Mouse (Mus musculus) urinary bladder, adult 18-20 months (tissue): ENCODE measurements around the gene Nudt8.

ENCODE experiments used
- DNase-seq, 2 experiments: peaks; one replicate each; pipeline ENCODE4 v3.0.0; 2022; ENCODE audit warnings: low spot score in 2 of 2, mixed read lengths in 2 of 2

Gene Nudt8

DNA sequence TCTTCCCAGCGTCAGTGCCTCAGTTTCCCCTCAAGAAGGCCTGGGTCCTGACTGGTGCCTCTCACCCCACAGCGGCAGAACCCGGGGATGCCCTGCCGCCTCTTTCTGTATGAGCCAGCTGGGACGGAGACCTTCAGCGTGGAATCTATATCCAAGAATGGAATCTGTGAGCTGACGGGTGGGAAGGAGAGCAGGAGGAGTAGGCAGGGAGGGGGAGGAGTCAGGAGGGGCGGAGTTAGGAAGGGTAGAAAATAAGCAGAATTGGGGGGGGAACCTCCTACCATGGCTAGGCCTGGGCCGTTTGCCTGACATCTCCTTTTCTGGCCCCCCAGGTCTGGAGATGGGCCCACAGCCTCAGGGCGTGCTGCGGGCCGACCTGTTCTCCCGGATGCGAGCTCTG lies 12.3 kb upstream of the Nudt8 start:
- no peak for DNase-seq

DNA sequence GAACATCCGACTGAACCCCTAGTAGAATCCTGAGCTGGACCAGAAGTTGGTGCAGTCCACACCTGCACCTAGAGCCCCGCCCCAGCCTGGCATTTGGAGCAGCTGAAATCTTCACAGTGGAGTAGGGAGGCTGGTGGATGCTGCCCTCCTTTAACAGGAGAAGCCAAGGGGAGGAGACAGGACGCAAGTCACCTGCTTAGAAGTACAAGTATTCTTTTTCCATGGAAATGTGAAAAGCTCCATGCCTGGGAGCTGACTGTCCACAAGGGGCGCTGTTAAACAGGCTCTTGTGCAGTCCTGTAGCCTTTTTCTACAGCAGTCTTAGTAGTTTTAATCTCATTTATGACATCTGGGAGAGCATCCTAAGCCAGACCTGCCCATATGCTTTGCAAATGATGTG lies 11.6 kb upstream of the Nudt8 start:
- no peak for DNase-seq

DNA sequence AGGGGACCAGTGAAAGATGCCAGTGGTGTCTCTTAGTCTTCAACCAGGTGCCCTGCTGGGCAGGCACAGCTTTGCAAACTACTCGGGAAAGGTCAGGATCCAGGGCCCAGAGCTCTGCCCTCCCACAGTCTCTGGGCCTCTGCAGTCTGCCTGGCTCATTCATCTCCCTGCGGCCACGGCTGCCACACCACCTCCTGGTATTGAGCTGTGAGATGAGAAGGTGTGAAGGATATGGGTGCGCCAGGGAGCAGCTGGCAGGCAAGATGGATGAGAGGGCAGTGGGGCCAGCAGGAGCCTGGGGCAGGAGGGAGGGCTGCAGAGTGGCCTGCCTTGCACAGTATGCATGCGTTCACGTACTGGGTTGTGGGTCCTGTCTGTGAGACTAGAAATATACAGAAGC lies 9.6 kb upstream of the Nudt8 start:
- no peak for DNase-seq

DNA sequence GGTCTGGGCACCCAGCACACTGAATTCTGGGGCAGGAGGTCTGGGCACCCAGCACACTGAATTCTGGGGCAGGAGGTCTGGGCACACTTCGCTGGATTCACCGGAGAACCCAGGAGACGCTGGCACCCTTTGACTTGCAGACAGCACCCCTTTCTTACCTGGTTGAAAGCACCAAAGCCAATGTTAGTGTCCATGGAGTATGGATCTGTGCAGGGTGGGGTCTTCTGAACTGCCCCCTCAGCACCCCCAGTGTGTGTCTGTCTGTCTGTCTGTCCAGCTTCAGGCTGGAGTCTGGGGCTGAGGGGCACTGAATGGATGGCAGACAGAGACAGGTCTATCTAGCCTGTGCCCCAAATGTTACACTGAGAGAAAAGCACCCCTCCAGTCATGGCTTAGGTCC lies 8.8 kb upstream of the Nudt8 start:
- no peak for DNase-seq

DNA sequence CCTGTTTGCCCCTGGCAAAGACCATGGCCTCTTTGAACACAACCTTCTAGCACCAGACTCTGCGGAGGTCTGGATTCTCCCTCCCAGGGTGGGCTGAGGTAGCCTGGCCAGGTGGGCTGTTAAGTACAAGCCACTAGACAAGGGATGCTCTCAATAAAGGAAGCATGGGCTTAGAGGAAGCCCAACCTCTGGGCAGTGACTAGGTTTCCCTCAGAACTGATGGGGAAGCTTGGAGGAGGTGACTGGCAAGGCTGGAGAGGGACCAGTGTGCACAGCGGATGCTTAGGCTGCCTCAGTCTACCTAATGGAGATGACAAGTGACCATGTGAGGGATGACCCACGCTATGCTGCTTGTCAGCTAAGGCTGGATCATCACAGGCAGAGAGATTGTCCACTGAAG lies 8.4 kb upstream of the Nudt8 start:
- no peak for DNase-seq

DNA sequence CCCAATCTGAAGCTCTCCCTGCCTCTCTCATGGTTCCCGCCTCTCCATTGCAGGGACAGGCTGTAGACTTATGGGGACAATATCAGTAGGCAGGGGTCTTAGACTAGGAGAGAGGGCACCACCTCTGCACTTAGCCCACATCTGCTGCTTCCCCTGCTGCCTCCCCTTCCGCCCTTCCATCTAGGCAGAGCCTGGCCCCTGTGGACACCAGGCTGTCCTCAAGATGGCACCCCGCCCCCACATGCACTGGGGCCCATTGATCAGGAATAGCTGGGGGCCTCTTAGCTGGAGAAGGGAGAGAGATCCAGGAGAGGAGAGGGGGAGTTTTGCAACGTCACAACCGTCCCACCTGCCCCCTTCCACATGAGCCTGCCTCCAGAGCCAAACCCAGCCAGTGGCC lies 8.0 kb upstream of the Nudt8 start, which contains the start of gene Tbx10:
TSS of gene Tbx10 (plus strand) at position 337 of the 400 bp plus-strand sequence.
- DNase-seq, result no peak

DNA sequence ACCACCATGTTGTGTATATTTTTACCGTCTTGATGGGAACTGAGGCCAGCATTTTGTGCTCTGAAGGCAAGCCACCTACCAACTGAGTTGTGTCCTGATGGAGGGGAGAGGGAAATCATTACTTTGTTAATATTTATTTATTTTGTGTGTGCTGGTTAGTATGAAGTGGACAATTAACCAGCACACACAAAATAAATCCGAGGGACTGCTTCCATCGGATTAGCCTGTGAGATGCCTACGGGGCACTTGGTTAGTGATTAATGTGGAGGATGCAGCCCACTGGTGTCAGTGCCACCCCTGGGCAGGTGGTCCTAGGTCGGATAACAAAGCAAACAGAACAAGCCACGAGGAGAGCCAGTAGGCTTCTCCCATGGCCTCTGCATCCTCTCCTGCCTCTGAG lies 5.4 kb upstream of the Nudt8 start:
- no peak for DNase-seq

DNA sequence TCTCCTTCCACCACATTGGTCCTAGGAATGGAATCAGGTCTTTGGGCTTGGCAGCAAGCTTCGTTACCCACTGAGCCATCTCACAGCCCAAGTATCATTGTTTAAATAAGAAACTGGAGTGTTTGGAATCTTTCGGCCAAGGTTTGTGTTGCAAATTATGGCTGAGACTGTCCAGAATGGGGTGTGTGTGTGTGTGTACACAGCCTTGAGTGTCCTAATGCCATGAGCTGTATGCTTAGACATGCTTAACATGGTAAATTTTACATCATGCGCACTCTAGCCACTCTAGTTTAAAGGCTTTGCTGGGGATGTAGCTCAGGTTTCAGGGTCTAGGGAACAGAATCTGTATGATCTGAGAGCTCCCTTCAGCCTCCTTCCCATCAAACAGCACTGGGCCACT lies 4.9 kb upstream of the Nudt8 start:
- no peak for DNase-seq

DNA sequence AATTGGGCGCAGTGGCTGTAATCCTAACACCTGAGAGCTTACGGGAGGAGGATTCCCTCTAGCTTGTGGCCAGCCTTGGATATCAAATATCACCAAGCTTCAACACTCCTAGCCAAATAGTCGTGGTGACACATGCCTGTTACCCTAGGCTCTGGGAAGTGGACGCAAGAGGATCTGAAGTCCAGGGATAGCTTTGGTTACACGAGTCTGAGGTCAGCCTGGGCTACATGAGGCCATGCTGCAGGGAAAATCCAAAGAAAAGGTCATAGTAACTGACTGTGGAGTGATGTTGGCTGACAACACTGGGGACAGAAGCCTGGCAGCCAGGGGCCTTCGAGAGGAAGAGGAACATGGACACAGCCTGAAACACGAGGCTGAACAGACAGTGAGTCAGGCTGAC lies 4.3 kb upstream of the Nudt8 start:
- no peak for DNase-seq

DNA sequence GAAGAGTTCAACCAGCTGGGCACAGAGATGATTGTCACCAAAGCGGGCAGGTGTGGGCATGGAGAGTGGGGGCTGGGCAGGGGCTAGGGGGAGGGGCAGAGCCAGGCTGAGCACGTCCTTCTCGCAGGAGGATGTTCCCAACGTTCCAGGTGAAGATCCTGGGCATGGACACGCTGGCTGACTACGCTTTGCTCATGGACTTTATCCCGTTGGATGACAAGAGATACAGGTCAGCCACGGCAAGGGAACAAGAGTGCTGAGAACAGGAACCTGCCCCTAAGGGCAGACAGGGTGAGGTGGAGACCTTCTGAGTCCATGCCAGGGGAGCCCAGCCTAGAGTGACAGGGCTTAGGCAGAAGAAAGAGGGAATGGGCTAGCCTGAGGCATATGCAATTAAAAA lies 3.6 kb upstream of the Nudt8 start:
- no peak for DNase-seq

DNA sequence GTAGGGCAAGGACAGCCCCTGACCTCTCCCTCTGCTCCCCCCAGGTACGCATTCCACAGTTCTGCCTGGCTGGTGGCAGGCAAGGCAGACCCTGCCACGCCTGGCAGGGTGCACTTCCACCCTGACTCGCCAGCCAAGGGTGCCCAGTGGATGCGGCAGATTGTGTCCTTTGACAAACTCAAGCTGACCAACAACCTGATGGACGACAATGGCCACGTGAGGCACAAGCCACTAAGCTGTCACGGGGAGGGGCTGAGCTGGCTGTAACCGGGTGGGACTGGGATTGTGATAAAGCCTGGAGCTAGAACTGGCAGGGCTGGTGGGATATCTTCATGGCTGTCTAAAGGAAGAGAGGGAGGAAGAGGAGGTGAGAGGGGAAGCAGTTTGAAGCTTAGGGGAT lies 3.1 kb upstream of the Nudt8 start:
- DNase-seq, result no peak

DNA sequence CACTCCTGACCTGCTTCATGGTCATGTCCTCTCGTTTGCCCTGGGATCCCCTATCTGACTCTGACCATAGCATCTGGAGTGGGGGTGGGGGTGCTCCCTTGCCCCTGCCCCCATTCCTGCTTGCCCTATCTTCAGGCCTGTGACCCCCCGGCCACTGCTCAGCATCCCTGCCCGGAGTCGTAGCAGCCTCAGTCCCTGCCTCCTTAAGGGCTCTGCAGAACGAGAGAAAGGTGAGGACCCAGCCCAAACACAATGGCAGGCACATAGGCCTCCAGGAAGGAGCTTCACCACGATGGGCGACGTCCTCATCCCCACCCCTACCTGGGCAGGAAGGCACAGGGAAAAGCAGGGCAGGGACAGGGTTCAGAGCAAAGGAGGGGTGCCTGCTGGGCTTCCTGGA lies 2.0 kb upstream of the Nudt8 start:
- DNase-seq, result no peak

DNA sequence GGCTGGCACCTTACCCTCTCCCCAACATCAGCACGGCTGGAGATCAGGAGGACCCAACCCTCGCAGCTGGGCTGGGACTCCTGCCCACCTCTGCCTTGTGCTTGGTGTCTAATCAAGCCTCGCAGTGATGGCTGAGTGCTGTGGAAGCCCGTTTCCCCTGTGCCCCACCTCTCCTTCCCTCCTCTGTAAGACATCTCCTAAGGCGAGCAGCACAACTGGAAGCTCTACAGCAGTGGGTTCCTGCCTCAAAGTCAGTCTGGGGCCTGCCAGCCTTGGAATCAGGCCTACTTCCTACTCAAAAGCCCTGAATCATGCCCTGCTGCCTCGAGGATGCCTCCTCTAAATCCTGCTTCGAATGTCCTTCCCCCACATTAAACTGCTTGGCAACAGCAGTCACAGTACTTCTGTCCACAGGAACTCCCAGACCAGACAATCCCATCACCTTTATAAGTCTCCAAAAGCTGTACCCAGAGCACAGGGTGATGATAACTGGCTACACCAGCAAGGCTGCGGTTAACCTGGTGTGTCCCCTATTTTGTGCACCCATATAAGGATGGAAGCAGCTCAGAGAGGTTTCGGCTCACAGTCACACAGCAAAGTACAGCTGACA lies 1.2 kb upstream of the Nudt8 start:
- DNase-seq, result no peak

DNA sequence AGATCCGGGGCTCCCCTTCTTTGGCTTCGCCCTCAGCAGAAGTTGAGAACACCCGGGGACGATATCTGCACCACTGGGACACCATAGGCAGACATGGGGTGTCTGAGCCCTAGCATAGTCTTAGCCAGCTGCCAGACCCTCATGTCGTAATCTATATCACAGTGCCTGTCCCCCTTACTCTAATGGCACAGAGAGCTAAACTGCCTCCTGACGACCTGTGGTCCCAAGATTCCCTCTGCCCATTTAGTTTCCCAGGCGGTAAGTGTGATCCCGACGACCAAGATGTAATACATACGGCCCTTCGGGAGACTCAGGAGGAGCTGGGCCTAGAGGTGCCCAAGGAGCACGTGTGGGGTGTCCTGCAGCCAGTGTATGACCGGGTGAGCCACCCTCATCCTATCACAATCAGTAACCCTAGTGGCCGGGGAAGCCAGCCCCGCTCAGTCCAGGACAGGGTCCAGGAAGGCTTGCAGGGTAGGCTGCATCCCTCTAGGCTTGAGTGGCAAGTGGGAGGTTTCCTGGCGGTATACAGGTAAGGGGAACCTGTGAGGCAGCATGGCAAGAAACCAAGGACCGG lies 657 bp downstream of the Nudt8 start:
- DNase-seq, result no peak

DNA sequence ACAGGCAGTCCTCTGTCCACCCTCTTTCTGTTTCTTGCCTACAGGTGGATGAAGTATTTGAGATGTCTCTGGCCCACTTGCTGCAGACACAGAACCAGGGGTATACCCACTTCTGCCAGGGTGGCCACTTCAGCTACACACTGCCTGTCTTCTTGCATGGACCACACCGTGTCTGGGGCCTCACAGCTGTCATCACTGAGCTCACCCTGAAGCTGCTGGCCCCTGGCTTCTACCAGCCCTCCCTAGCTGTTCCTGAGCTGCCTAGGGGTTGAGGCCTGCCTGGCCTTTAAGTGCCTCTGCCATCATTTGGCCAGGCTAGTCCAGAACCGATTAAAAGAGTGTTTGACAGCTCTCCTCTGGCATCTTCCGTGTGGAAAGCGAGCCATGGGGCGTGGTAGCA lies 1.4 kb downstream of the Nudt8 start:
- DNase-seq, result no peak

DNA sequence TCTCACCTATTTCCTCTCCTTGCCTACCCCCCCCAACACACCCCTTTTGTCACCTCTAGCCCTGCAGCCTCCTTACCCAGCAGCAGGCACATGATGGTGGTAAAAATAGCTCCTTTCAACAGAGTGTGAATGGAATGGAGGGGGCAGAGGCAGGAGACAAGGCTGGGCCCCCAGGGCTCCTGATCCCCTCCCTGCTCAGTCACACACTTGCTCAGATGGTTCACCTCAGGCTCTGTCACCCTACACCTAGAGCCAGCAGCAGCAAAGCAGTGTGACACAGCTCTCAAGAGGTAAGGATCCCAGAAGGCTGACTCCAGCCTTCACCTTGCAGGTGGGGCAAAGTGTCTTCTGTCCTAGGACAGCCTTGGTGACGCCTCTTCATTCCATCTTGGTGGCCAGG lies 2.7 kb downstream of the Nudt8 start, which contains the start of gene Doc2g:
TSS of gene Doc2g (plus strand) at position 202 of the 400 bp plus-strand sequence.
- no peak for DNase-seq

DNA sequence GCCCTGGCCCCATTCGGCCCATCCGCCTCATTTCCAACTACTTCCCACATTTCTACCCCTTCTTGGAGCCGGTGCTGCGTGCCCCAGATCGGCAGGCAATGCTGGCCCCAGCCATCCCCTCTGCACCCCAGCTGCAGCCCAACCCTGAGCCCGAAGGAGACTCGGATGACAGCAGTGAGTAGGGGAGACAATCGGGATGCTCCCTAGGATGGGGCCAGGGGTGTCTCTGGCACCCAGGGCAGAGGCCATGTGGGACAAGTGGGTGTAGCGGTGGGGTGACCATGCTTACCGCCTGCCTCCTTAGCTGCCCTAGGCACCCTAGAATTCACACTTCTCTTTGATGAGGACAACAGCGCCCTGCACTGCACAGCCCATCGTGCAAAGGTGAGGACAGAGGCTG lies 3.3 kb downstream of the Nudt8 start:
- DNase-seq, result no peak

DNA sequence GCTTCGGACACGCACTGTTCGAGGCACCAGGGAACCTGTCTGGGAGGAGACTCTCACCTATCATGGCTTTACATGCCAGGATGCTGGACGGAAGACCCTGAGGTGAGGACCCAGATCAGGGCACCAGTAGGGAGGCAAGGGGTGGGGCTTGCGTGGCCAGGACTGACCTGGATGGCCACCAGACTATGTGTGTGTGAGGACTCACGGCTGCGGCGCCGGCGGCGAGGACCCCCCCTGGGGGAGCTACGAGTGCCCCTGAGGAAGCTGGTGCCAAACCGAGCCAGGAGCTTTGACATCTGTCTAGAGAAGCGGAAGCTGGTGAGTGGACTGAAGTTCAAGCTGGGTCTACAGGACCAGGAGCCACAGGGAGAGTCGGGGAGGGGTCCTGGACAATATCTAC lies 4.0 kb downstream of the Nudt8 start:
- DNase-seq, result no peak

DNA sequence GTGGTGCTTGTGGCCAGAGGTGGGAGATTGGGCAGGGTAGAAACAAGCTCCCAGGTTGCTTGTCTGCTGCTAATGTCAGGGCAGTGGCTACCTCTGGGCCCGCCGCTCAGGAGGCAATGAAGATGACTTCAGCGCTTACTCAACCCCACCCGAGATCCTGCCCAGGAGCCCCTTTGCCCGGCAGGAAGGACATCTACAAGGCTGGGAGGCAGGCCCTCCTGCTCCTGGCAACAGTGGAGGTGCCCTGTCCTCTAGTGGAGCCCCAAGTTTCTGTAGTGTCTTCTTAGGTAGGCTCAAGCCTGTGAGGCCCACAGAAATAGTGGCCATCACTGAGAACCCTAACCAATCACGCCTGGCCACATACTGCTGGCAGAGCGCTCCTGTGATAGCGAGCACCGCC lies 4.7 kb downstream of the Nudt8 start:
- DNase-seq, result no peak

DNA sequence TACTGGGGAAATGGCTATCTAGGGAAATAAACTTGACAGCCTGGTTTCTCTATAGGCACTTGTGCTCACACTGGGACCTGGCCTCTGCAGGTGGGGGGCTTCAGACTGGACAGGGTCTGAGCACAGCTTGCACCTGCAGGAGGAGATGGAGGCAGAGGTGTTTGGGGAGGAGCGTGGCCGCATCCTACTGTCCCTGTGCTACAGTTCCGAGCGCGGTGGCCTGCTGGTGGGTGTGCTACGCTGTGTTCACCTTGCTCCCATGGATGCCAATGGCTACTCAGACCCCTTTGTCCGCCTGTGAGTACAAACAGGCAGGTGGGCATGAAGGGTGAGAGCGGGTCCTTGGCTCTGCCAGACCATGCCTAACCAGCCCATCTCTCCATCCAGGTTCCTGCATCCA lies 5.6 kb downstream of the Nudt8 start:
- no peak for DNase-seq

DNA sequence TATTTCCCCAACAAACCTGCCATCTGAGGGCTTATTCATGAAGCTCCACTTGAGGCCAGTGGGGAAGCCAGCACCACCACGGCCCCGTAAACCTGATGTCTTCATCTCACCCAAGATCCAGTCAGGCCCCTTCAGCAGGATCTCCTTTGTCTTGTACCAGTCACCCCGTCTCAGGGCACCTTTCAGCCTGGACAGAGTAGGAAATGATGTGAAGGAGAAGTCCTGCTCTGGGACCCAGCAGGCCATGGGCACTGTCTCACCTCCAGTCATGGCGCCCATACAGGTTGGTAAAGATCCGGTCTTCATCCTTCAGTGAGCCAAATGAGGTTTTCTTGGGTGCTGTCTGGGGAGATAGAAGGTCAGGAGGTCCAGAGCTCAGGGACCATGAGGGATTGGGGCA lies 10.7 kb downstream of the Nudt8 start:
- DNase-seq, result no peak

DNA sequence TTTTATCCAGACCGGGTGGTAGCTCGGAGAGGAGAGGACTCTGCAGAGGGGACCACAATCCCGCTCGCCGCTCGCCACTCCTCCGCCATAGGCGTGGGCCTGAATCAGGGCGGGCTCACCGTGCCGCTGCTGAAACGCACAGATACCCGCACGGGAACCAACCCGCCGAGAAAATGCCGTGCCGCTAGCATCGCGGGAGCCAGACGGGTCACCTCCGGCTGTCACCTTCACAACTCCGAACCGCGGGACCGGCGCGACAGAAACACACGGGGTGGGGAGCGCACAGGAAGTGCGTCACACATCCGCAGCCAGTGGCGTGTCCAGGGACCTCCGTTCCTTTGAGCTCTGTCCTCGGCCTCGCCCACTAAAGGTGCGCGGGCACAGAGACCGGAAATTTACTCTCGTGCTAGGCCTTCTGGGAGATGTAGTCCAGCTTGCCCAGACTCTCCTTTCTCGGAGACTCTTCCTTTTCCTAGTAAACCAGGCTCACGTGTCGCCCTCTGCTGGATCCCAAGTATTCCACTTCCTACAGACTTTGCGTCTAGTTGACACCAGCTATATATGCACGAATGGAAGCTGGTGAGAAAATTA lies 12.1 kb downstream of the Nudt8 start, which contains the start of gene Ndufv1:
TSS of gene Ndufv1 (minus strand) at position 375 of the 591 bp plus-strand sequence.
- peak; percentile 85 to 95 for DNase-seq

DNA sequence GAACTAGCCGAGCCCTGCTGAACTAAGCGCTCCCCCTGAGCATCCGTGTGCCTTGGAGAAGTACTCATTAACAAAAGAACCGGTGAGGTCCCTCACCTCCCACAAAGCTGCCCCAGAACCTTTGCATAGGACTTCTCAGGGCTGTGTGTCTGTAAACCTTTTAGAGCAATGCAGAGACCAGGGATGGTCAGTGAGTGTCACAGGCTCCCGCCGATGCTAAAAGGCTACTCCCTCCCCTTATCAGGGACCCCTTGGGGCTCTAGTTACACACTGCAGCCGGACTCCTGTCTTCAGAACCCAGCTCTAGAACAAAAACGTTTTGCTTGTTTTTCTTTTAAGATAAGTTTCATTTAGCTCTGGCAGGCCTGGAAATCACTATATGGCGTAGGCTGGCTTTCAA lies 12.7 kb downstream of the Nudt8 start:
- DNase-seq, result no peak

DNA sequence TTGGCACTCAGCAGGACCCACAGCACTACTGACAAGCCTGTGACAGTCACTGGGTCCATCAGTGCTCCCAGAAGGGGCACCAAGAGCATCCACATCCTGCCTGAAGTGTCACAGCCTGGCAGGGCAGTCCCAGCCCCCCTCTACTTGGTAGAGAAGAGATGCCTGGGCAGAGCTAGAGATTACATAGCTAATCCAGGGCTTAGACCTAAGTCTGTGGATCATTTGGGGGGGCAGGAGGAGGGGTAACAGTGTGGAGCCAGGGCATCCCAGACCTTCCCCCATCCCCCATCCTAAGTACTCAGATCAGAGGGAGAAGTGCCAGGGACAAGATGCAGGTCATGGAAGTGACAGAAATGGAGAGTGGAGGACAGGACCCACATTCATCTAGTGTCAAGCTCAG lies 14.4 kb downstream of the Nudt8 start:
- DNase-seq, result no peak
